In the genomic region with DNA sequence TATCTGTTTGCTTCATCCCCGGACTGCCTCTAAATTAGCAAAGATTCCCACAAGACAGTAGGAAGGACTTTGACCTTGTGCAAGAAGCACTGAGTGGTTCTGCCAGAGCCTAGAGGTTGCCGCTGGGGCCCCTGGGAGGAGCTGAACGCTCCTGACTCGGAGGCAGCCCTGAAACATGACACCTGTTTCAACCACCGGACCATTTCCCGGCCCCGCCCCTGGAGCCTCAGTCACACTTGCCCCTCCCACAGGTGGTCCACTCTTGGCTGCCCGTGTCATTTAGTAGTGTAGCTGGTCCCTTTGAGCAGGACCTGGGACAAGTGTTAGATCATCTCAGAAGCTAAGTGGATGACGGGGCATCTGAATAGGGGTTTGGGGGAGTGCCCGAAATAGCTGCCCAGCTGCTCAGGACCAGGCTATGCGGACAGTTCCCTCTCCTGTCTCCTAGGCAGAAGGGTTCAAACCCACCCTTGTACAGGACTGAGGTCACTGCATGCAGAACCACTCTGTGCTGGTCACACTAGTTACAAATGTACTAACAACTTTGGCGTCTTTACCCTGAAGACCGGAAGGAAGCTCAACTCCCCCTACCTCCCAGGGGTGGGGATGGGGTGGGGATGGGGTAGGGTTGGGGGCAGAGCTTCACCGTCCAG, we compare ENCODE assay signal across 8 mouse cellular contexts. TPM values are rescaled to one million over a fixed set of nuclear protein-coding genes. Genes with fewer than 3 reads are reported as not detected.
DNase-seq lines count a peak whose midpoint lies in the region; ATAC-seq and TF ChIP-seq lines count a peak whose summit lies in the region.

No protein-coding gene starts in this region.

- 2% methylated on average over 14 of the region's 14 CpGs for WGBS in heart, embryonic 12.5 days
- WGBS in heart, embryonic 10.5 days, result 3% methylated on average over 14 of the region's 14 CpGs
- WGBS in forebrain, postnatal 0 days, result 8% methylated on average over 14 of the region's 14 CpGs
- 6% methylated on average over 14 of the region's 14 CpGs for whole genome bisulfite sequencing in lung, postnatal 0 days

- H3K36me3 ChIP-seq in heart, embryonic 12.5 days, result no peaks in the 10 kb centered on the region
- H3K36me3 ChIP-seq in heart, embryonic 10.5 days, result no peaks in the 10 kb centered on the region
- H3K36me3 ChIP-seq in forebrain, postnatal 0 days (ENCODE audit: insufficient read depth), result no peaks in the 10 kb centered on the region
- H3K36me3 ChIP-seq in lung, postnatal 0 days (ENCODE audit: insufficient read depth, low read length), result no peaks in the 10 kb centered on the region

- no peak for TF ChIP-seq EP300 in lung, postnatal 0 days (IDR thresholded peaks at IDR 0.05)

- H3K4me1 ChIP-seq in heart, embryonic 12.5 days (replicated peaks), result peaks cover 17% of the 10 kb centered on the region
- peaks cover 38% of the 10 kb centered on the region for H3K4me1 ChIP-seq in heart, embryonic 10.5 days
- peaks cover 24% of the 10 kb centered on the region for H3K4me1 ChIP-seq in forebrain, postnatal 0 days (ENCODE audit: insufficient read depth)
- H3K4me1 ChIP-seq in lung, postnatal 0 days (ENCODE audit: insufficient read depth, low read depth, low read length), result no peaks in the 10 kb centered on the region; the same call in 1 of the 2 replicates

- H3K4me2 ChIP-seq in heart, embryonic 12.5 days, result peak overlapping the region; percentile 33
- H3K4me2 ChIP-seq in forebrain, postnatal 0 days (ENCODE audit: low read depth), result peak overlapping the region; percentile 83
- no peak overlapping the region for H3K4me2 ChIP-seq in lung, postnatal 0 days (replicated peaks; ENCODE audit: low read depth, low read length)

- peaks cover 86% of the 10 kb centered on the region for H3K27me3 ChIP-seq in heart, embryonic 12.5 days (replicated peaks)
- peaks cover 92% of the 10 kb centered on the region for H3K27me3 ChIP-seq in heart, embryonic 10.5 days (ENCODE audit: insufficient read depth, poor library complexity, severe bottlenecking)
- no peaks in the 10 kb centered on the region for H3K27me3 ChIP-seq in forebrain, postnatal 0 days (ENCODE audit: insufficient read depth, low read length)
- peaks cover 24% of the 10 kb centered on the region for H3K27me3 ChIP-seq in lung, postnatal 0 days (replicated peaks; ENCODE audit: insufficient read depth, low read length)

- DNase-seq in heart, embryonic 10.5 days (ENCODE audit: low spot score), result no peak
- DNase-seq in cerebellum, adult 18-20 months, result peak; percentile 65 to 74
- DNase-seq in forebrain, postnatal 0 days, result no peak
- DNase-seq in lung, postnatal 0 days (ENCODE audit: low spot score), result peak; percentile 37
- no peak for DNase-seq in Muller cell, postnatal 12 days (ENCODE audit: inconsistent ontology term)
- no peak for DNase-seq in frontal cortex, postnatal 36 days (ENCODE audit: low spot score in 2 of 2)

- no peak overlapping the region for H3K27ac ChIP-seq in heart, embryonic 12.5 days (ENCODE audit: poor library complexity, severe bottlenecking)
- no peak overlapping the region for H3K27ac ChIP-seq in heart, embryonic 10.5 days
- H3K27ac ChIP-seq in forebrain, postnatal 0 days (ENCODE audit: low read depth, low read length), result peak overlapping the region; percentile 57; the same call in 1 of the 2 replicates
- no peak overlapping the region for H3K27ac ChIP-seq in lung, postnatal 0 days (ENCODE audit: low read length)

- ATAC-seq in heart, embryonic 12.5 days (ENCODE audit: insufficient number of reproducible peaks, low FRiP score), result 0 out of 2 replicates have a peak, but pooled peaks have one; percentile 13
- ATAC-seq in forebrain, postnatal 0 days, result no peak
- peak; percentile 62 for ATAC-seq in lung, postnatal 0 days
- no peak for ATAC-seq in CD4-positive, CD25-positive, alpha-beta regulatory T cell, adult 4 months

- H3K9me3 ChIP-seq in heart, embryonic 12.5 days (replicated peaks), result no peaks in the 10 kb centered on the region
- H3K9me3 ChIP-seq in heart, embryonic 10.5 days, result no peaks in the 10 kb centered on the region
- H3K9me3 ChIP-seq in forebrain, postnatal 0 days (ENCODE audit: low read length), result no peaks in the 10 kb centered on the region
- no peaks in the 10 kb centered on the region for H3K9me3 ChIP-seq in lung, postnatal 0 days (ENCODE audit: low read length)

- no peak overlapping the region for H3K4me3 ChIP-seq in heart, embryonic 12.5 days
- no peak overlapping the region; the same call in 1 of the 2 replicates for H3K4me3 ChIP-seq in heart, embryonic 10.5 days
- H3K4me3 ChIP-seq in forebrain, postnatal 0 days (ENCODE audit: low read depth, low read length), result peak overlapping the region; percentile 52
- H3K4me3 ChIP-seq in lung, postnatal 0 days (ENCODE audit: low read depth, low read length), result no peak overlapping the region

- TF ChIP-seq CTCF in forebrain, postnatal 0 days (IDR thresholded peaks at IDR 0.05; ENCODE audit: low read depth), result no peak
- no peak for TF ChIP-seq CTCF in lung, postnatal 0 days (IDR thresholded peaks at IDR 0.05)

- no peak overlapping the region for H3K9ac ChIP-seq in heart, embryonic 12.5 days
- peak overlapping the region; percentile 71 for H3K9ac ChIP-seq in forebrain, postnatal 0 days
- no peak overlapping the region for H3K9ac ChIP-seq in lung, postnatal 0 days (replicated peaks; ENCODE audit: low read depth)

RNA-seq across cellular contexts. Expression of gene Cntn2, which starts 1.8 kb away (rescaled TPM):
- 0.18 and 0.20 TPM in 2 replicates for polyA plus RNA-seq in heart, embryonic 12.5 days (2016; fragmentation: Nextera tagmentation; extraction: Ambion mirVana)
- 0.14 and 0.67 TPM in 2 replicates for polyA plus RNA-seq in heart, embryonic 10.5 days (2016; fragmentation: Nextera tagmentation; extraction: Ambion mirVana)
- total RNA-seq in forebrain, postnatal 0 days (2014; rRNA removed), result 101 and 104 TPM in 2 replicates
- polyA plus RNA-seq in forebrain, postnatal 0 days (2015; fragmentation: Nextera tagmentation; extraction: Ambion mirVana), result 41.0 and 43.9 TPM in 2 replicates
- 0.02 and 0.04 TPM in 2 replicates for polyA plus RNA-seq in lung, postnatal 0 days (2015; fragmentation: Nextera tagmentation; extraction: Ambion mirVana)
- polyA plus RNA-seq in CD4-positive, CD25-positive, alpha-beta regulatory T cell, adult 4 months (2017; shearing (Covaris generic)), result not detected

RNA-seq across cellular contexts. Expression of gene Tmem81, which starts 35.3 kb away (rescaled TPM):
- 1.3 TPM in 2 replicates for polyA plus RNA-seq in heart, embryonic 12.5 days (2016; fragmentation: Nextera tagmentation; extraction: Ambion mirVana)
- polyA plus RNA-seq in heart, embryonic 10.5 days (2016; fragmentation: Nextera tagmentation; extraction: Ambion mirVana), result 1.2 and 1.3 TPM in 2 replicates
- total RNA-seq in forebrain, postnatal 0 days (2014; rRNA removed), result 1.6 and 3.0 TPM in 2 replicates
- 0.49 and 0.90 TPM in 2 replicates for polyA plus RNA-seq in forebrain, postnatal 0 days (2015; fragmentation: Nextera tagmentation; extraction: Ambion mirVana)
- 1.3 and 1.7 TPM in 2 replicates for polyA plus RNA-seq in lung, postnatal 0 days (2015; fragmentation: Nextera tagmentation; extraction: Ambion mirVana)
- polyA plus RNA-seq in CD4-positive, CD25-positive, alpha-beta regulatory T cell, adult 4 months (2017; shearing (Covaris generic)), result 1 to 10 TPM; 6.2 to 9.3 TPM

Comparison
In these comparisons a context has a peak if more than half of its experiments do, and no peak if none do; other contexts are left out.
1. ATAC-seq: peak in heart, embryonic 12.5 days (single experiment) and lung, postnatal 0 days (single experiment); none in forebrain, postnatal 0 days (single experiment) and CD4-positive, CD25-positive, alpha-beta regulatory T cell, adult 4 months (single experiment).
2. DNase-seq: peak in cerebellum, adult 18-20 months (2 of 2) and lung, postnatal 0 days (single experiment); none in heart, embryonic 10.5 days (single experiment), forebrain, postnatal 0 days (single experiment), Muller cell, postnatal 12 days (single experiment) and frontal cortex, postnatal 36 days (0 of 2).
3. RNA of gene Cntn2, which starts 1.8 kb away (polyA plus RNA-seq): 41.0 to 43.9 TPM in forebrain, postnatal 0 days; 0.14 to 0.67 TPM in heart, embryonic 10.5 days, 0.18 to 0.20 TPM in heart, embryonic 12.5 days, not detected in CD4-positive, CD25-positive, alpha-beta regulatory T cell, adult 4 months and 0.02 to 0.04 TPM in lung, postnatal 0 days; every median in the first group is over 10 times any median in the second.